Mouse (Mus musculus): ENCODE results near the gene Gm10570. TPM values are rescaled to one million over a fixed set of nuclear protein-coding genes. Genes with fewer than 3 reads are reported as not detected.

Gene Gm10570
- not detected for total RNA-seq (2023)

GRCm38 (mm10) chr4:130308231-130309081 lies at the start of gene Gm10570, which contains the start of gene Fabp3:
Gene Gm10570 (minus strand): TSS chr4:130308674.
Gene Fabp3 (plus strand): TSS chr4:130308595.

DNA sequence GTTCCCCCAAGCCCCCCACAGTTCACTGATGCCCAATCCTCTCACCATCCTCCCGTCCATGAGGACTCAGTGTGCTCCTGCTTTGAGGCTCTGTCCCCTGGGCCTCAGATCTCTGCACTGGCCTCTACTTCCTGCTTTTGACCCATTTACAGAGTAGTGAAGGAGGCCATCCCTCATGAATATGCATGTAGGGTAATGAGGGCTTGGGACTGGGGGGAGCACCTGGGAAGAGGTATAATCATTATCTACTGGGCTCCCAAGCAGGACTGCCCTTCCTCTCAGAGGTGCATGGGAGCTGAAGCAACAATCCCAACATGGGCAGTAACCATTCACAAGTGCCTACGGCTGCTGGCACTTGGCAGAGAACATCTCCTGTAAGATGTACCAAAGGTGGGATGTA lies 29.4 kb downstream of the Gm10570 start, which contains the start of gene Serinc2:
Gene Serinc2, minus strand, starts transcription at position 101 of the 400 bp plus-strand sequence.

Other genes starting within 250 kb of the Gm10570 start
- gene Pef1, start 206.1 kb downstream of the Gm10570 start, total RNA-seq (2023), result 10 to 100 TPM; 29.4 to 36.9 TPM
- gene Hcrtr1, start 169.3 kb downstream of the Gm10570 start, total RNA-seq (2023), result not detected
- not detected for gene Tinagl1, start 133.6 kb downstream of the Gm10570 start, total RNA-seq (2023)
- not detected for gene Gm853, start 86.3 kb downstream of the Gm10570 start, total RNA-seq (2023)
- not detected for gene Serinc2, start 29.5 kb downstream of the Gm10570 start, total RNA-seq (2023)
- not detected for gene Fabp3, start 79 bp downstream of the Gm10570 start, total RNA-seq (2023)
- gene Zcchc17, start 51.3 kb upstream of the Gm10570 start, total RNA-seq (2023), result 10 to 100 TPM; 31.1 to 34.5 TPM
- 10 to 100 TPM; 62.6 to 69.9 TPM for gene Snrnp40, start 51.5 kb upstream of the Gm10570 start, total RNA-seq (2023)

All from B cell, adult 67 days (primary cell).